Mouse (Mus musculus) intestine, embryonic 15.5 days (tissue): ENCODE data around the gene Mrpl45. TPM values are rescaled to one million over a fixed set of nuclear protein-coding genes. Genes with fewer than 3 reads are reported as not detected.
"Not testable (repeated sequence)": the region's sequence is repeated elsewhere in the genome, so short reads cannot be mapped to it uniquely, and the experiment has no call there.

Experiments
- ATAC-seq: fragments of 200-750 bp; cut with Nextera tagmentation; 2 replicates; pipeline ENCODE4 v1.8.0; 2017; ENCODE audit warnings: moderate TSS enrichment, moderate library complexity
- H3K27ac ChIP-seq: fragments of 300-500 bp; sonication (generic); 2 replicates; pipeline ENCODE4 v1.5.1; 2015; ENCODE audit warnings: mild to moderate bottlenecking, inconsistent platforms
- H3K27me3 ChIP-seq: fragments of 300-500 bp; sonication (generic); replicated peaks from 2 replicates; pipeline ENCODE4 v1.6.1; 2015; ENCODE audit warnings: inconsistent platforms
- H3K36me3 ChIP-seq: fragments of 300-500 bp; sonication (generic); 2 replicates; pipeline ENCODE4 v1.6.1; 2015; ENCODE audit warnings: inconsistent platforms
- H3K4me1 ChIP-seq: fragments of 300-500 bp; sonication (generic); replicated peaks from 2 replicates; pipeline ENCODE4 v1.6.1; 2015; ENCODE audit warnings: inconsistent platforms
- H3K4me2 ChIP-seq: fragments of 300-500 bp; sonication (generic); replicated peaks from 2 replicates; pipeline ENCODE4 v1.6.1; 2015; ENCODE audit warnings: mild to moderate bottlenecking, inconsistent platforms
- H3K4me3 ChIP-seq: fragments of 300-500 bp; sonication (generic); replicated peaks from 2 replicates; pipeline ENCODE4 v1.5.1; 2015; ENCODE audit warnings: inconsistent platforms
- H3K9ac ChIP-seq: fragments of 300-500 bp; sonication (generic); 2 replicates; pipeline ENCODE4 v1.6.1; 2015; ENCODE audit warnings: inconsistent platforms
- H3K9me3 ChIP-seq: fragments of 300-500 bp; sonication (generic); 2 replicates; pipeline ENCODE4 v1.6.1; 2016; ENCODE audit warnings: inconsistent platforms
- WGBS: fragments of 180-500 bp; shearing (Covaris S2); methylation state at CpG from one replicate; pipeline ENCODE4 v1.1.7; 2015; 5-methylcytosine and 5-hydroxymethylcytosine counted together
- polyA plus RNA-seq: library from polyadenylated mRNA; unstranded; fragments of >200 nt; fragmentation: Nextera tagmentation; extraction: Ambion mirVana; gene quantifications from 2 replicates; pipeline ENCODE4 v1.2.1, GENCODE M21; 2015

Mrpl45 gene
- polyA plus RNA-seq, 1 experiment from 2014 or later, result 60.3 TPM

- not testable (repeated sequence) for H3K4me1 ChIP-seq, H3K27ac ChIP-seq, H3K4me2 ChIP-seq, H3K4me3 ChIP-seq, H3K9me3 ChIP-seq, H3K27me3 ChIP-seq, ATAC-seq, H3K9ac ChIP-seq
- peaks cover 18% of the 10 kb centered on the region for H3K36me3 ChIP-seq
- WGBS, result 80% methylated on average over 8 of the region's 8 CpGs
Measured at GRCm38 (mm10) chr11:97321894-97322600, 6.5 kb downstream of the Mrpl45 start.

- ATAC-seq, result no peak
- no peak overlapping the region for H3K9ac ChIP-seq
- H3K4me1 ChIP-seq, result no peaks in the 10 kb centered on the region
- no peak overlapping the region for H3K27ac ChIP-seq
- H3K4me3 ChIP-seq, result no peak overlapping the region
- H3K36me3 ChIP-seq, result peaks cover 29% of the 10 kb centered on the region
- no peak overlapping the region for H3K4me2 ChIP-seq
- H3K27me3 ChIP-seq, result no peaks in the 10 kb centered on the region
- WGBS, result 72% methylated on average over 1 of the region's 1 CpGs
- H3K9me3 ChIP-seq, result no peaks in the 10 kb centered on the region
Measured at GRCm38 (mm10) chr11:97325224-97325623, 9.7 kb downstream of the Mrpl45 start.

- H3K36me3 ChIP-seq, result peaks cover 29% of the 10 kb centered on the region
- H3K4me3 ChIP-seq, result no peak overlapping the region
- no peaks in the 10 kb centered on the region for H3K9me3 ChIP-seq
- no peak overlapping the region for H3K9ac ChIP-seq
- no peak overlapping the region for H3K4me2 ChIP-seq
- 0 out of 2 replicates have a peak, but pooled peaks cover 3% of the 10 kb centered on the region for H3K4me1 ChIP-seq
- no peaks in the 10 kb centered on the region for H3K27me3 ChIP-seq
- H3K27ac ChIP-seq, result no peak overlapping the region
- 23% methylated on average over 9 of the region's 9 CpGs for WGBS
- peak; percentile 34; the same call in 1 of the 2 replicates for ATAC-seq
Measured at GRCm38 (mm10) chr11:97328148-97328547, 12.6 kb downstream of the Mrpl45 start.

GRCm38 (mm10) chr11:97330315-97330714 is 14.8 kb downstream of the Mrpl45 start:
- no peak overlapping the region for H3K4me3 ChIP-seq
- no peak overlapping the region for H3K4me2 ChIP-seq
- no peaks in the 10 kb centered on the region for H3K27me3 ChIP-seq
- H3K4me1 ChIP-seq, result 0 out of 2 replicates have a peak, but pooled peaks cover 4% of the 10 kb centered on the region
- WGBS, result 97% methylated on average over 1 of the region's 1 CpGs
- H3K36me3 ChIP-seq, result peaks cover 21% of the 10 kb centered on the region
- H3K27ac ChIP-seq, result no peak overlapping the region
- H3K9me3 ChIP-seq, result no peaks in the 10 kb centered on the region
- ATAC-seq, result no peak
- no peak overlapping the region for H3K9ac ChIP-seq

- Histone ChIP-seq H3K27ac (no peak overlapping the region), H3K9me3 (no peaks in the 10 kb centered on the region), H3K4me1 (peaks cover 7% of the 10 kb centered on the region; the same call in 1 of the 2 replicates), H3K27me3 (no peaks in the 10 kb centered on the region), H3K4me2 (no peak overlapping the region), H3K4me3 (no peak overlapping the region), H3K9ac (no peak overlapping the region), H3K36me3 (peaks cover 16% of the 10 kb centered on the region)
- no peak for ATAC-seq
- WGBS, result 87% methylated on average over 12 of the region's 12 CpGs
Measured at GRCm38 (mm10) chr11:97331231-97332190, 16.0 kb downstream of the Mrpl45 start.

GRCm38 (mm10) chr11:97333044-97333443 is 17.5 kb downstream of the Mrpl45 start:
- peak; percentile 27; the same call in 1 of the 2 replicates for ATAC-seq
- Histone ChIP-seq H3K27ac (no peak overlapping the region), H3K9ac (no peak overlapping the region), H3K27me3 (no peaks in the 10 kb centered on the region), H3K4me1 (peaks cover 18% of the 10 kb centered on the region; the same call in 1 of the 2 replicates), H3K4me3 (no peak overlapping the region), H3K36me3 (peaks cover 10% of the 10 kb centered on the region), H3K4me2 (no peak overlapping the region), H3K9me3 (no peaks in the 10 kb centered on the region)
- WGBS, result 53% methylated on average over 9 of the region's 9 CpGs

DNA sequence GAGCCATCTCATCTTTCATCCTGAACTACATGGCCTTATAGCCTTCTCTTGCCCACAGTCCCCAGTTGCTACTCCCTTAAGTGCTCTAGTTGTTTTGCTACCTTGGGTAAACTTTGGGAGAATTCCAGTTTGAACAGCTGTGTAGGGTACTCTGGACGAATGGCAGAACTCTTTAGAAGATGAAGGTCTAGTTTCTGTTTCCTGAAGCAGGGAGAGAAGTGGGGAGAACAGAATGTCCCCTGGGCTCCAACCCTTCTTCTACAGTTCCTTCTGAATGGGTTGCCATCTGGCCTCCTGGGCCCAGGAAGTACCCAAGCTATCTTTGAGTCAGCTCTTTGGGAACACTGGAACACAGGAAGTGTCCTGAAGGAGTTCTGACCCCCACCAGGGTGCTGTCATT is 18.4 kb downstream of the Mrpl45 start:
- Histone ChIP-seq H3K4me1 (peaks cover 26% of the 10 kb centered on the region; the same call in 1 of the 2 replicates), H3K9me3 (no peaks in the 10 kb centered on the region), H3K4me2 (no peak overlapping the region), H3K27ac (no peak overlapping the region), H3K9ac (no peak overlapping the region), H3K36me3 (peaks cover 4% of the 10 kb centered on the region; the same call in 1 of the 2 replicates), H3K4me3 (no peak overlapping the region), H3K27me3 (no peaks in the 10 kb centered on the region)
- ATAC-seq, result no peak
- WGBS, result 37% methylated on average over 1 of the region's 1 CpGs

DNA sequence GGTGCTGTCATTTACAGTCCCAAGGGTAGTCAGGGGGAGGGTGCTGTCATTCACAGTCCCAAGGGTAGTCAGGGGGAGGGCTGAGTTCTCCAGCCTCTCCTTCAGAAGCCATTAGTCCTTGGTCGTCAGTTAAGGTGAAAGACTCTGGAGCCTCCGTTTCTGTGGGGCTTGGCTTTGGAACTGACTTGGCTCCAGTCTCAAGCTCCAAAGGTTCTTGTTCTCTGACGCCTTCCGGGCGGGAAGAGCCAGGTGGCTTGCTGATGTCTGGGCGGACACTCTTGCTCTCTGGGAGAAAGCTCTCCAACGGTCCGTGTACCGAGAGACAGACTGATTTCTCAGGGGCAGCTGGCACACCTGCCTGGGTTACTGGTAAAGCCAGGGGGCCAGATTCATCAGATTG is 18.9 kb downstream of the Mrpl45 start:
- Histone ChIP-seq H3K27ac (no peak overlapping the region), H3K9me3 (no peaks in the 10 kb centered on the region), H3K4me2 (no peak overlapping the region), H3K27me3 (no peaks in the 10 kb centered on the region), H3K9ac (no peak overlapping the region), H3K4me3 (no peak overlapping the region), H3K36me3 (peaks cover 4% of the 10 kb centered on the region; the same call in 1 of the 2 replicates), H3K4me1 (peaks cover 27% of the 10 kb centered on the region; the same call in 1 of the 2 replicates)
- no peak for ATAC-seq
- WGBS, result 79% methylated on average over 9 of the region's 9 CpGs

DNA sequence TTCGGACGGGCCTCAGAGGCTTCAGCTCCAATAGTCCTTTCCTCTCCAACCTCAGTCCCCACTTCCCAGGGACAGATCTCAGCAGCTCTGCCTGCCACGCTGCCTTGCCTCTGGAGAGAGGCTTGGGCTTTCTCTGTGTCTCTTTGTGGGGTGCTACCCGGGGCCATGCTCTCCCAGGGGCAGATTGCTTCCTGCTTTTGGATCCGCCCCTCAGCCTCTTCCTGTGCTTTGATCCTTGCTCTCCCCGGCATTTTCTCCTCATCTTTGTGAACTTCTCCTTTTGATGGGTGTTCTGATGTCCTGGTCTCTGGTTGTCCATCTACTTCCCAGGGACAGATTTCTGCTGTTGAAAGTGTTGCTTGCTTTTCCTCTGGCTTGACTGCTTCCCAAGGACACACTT is 20.7 kb downstream of the Mrpl45 start:
- Histone ChIP-seq H3K4me1 (peaks cover 27% of the 10 kb centered on the region; the same call in 1 of the 2 replicates), H3K9me3 (no peaks in the 10 kb centered on the region), H3K27me3 (no peaks in the 10 kb centered on the region), H3K4me3 (no peak overlapping the region), H3K9ac (no peak overlapping the region), H3K27ac (no peak overlapping the region), H3K36me3 (no peaks in the 10 kb centered on the region), H3K4me2 (no peak overlapping the region)
- 56% methylated on average over 6 of the region's 6 CpGs for WGBS
- no peak for ATAC-seq

GRCm38 (mm10) chr11:97336751-97337345 is 21.3 kb downstream of the Mrpl45 start:
- ATAC-seq, result no peak
- Histone ChIP-seq H3K4me3 (no peak overlapping the region), H3K36me3 (no peaks in the 10 kb centered on the region), H3K4me1 (peaks cover 27% of the 10 kb centered on the region; the same call in 1 of the 2 replicates), H3K27ac (no peak overlapping the region), H3K27me3 (no peaks in the 10 kb centered on the region), H3K9ac (no peak overlapping the region), H3K4me2 (no peak overlapping the region), H3K9me3 (no peaks in the 10 kb centered on the region)
- 61% methylated on average over 14 of the region's 14 CpGs for WGBS

DNA sequence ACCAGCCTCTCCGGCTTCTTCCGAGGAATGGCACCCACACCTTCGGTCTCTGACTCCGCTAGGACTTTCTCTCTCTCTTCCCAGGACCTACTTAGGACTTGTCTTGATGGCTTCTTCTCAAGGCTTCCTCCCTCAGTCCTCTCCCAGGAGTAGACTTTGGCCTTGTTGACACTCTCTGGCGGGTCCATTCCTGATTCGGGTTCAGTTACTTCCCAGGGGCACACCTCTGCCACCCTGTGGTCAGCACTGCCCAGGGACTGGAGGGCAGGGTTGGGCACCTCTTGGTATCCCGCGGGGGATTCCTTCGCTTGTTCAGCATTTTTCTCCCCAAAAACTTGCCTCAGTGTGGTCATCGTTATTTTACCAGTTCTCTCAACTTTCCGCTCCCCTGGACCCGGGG is 21.8 kb downstream of the Mrpl45 start:
- no peaks in the 10 kb centered on the region for H3K36me3 ChIP-seq
- no peak for ATAC-seq
- no peak overlapping the region for H3K27ac ChIP-seq
- no peak overlapping the region for H3K4me3 ChIP-seq
- H3K9ac ChIP-seq, result no peak overlapping the region
- no peak overlapping the region for H3K4me2 ChIP-seq
- 82% methylated on average over 12 of the region's 12 CpGs for WGBS
- H3K9me3 ChIP-seq, result no peaks in the 10 kb centered on the region
- no peaks in the 10 kb centered on the region for H3K27me3 ChIP-seq
- peaks cover 27% of the 10 kb centered on the region; the same call in 1 of the 2 replicates for H3K4me1 ChIP-seq
